Mouse (Mus musculus) hindbrain, postnatal 0 days (tissue): ENCODE data around the gene Pde4dip. TPM values are rescaled to one million over a fixed set of nuclear protein-coding genes. Genes with fewer than 3 reads are reported as not detected.

ENCODE experiments used
- ATAC-seq: fragments of 200-750 bp; cut with Nextera tagmentation; 2 replicates; pipeline ENCODE4 v1.8.0; 2017; ENCODE audit warnings: mild to moderate bottlenecking, moderate TSS enrichment, moderate library complexity
- DNase-seq: peaks from one replicate; pipeline ENCODE4 v3.0.0-alpha.2; 2015; ENCODE audit warnings: low spot score
- H3K27ac ChIP-seq: fragments of 300-500 bp; sonication (generic); 2 replicates; pipeline ENCODE4 v1.5.1; 2014; ENCODE audit warnings: mild to moderate bottlenecking
- H3K27me3 ChIP-seq: fragments of 300-500 bp; sonication (generic); 2 replicates; pipeline ENCODE4 v1.6.1; 2014; ENCODE audit warnings: low read length, mixed read lengths; ENCODE audit not compliant: insufficient read depth
- H3K36me3 ChIP-seq: fragments of 300-500 bp; sonication (generic); 2 replicates; pipeline ENCODE4 v1.6.1; 2014; ENCODE audit warnings: low read length, mixed read lengths; ENCODE audit not compliant: insufficient read depth
- H3K4me1 ChIP-seq: fragments of 300-500 bp; sonication (generic); 2 replicates; pipeline ENCODE4 v1.6.1; 2014; ENCODE audit warnings: antibody characterized with exemption, low read length, mixed read lengths; ENCODE audit not compliant: insufficient read depth
- H3K4me2 ChIP-seq: fragments of 300-500 bp; sonication (generic); 2 replicates; pipeline ENCODE4 v1.6.1; 2014; ENCODE audit warnings: low read depth, mild to moderate bottlenecking, low read length, moderate library complexity, mixed read lengths
- H3K4me3 ChIP-seq: fragments of 300-500 bp; sonication (generic); 2 replicates; pipeline ENCODE4 v1.5.1; 2014; ENCODE audit warnings: low read length
- H3K9ac ChIP-seq: fragments of 300-500 bp; sonication (generic); replicated peaks from 2 replicates; pipeline ENCODE4 v1.6.1; 2014; ENCODE audit warnings: mild to moderate bottlenecking, low read length, moderate library complexity, mixed read lengths
- H3K9me3 ChIP-seq: fragments of 300-500 bp; sonication (generic); 2 replicates; pipeline ENCODE4 v1.6.1; 2016; ENCODE audit warnings: low read length, mixed read lengths
- CTCF ChIP-seq: IDR thresholded peaks from 2 replicates; pipeline ENCODE4 v1.5.1; 2016; ENCODE audit warnings: antibody characterized with exemption, control low read depth, low read depth
- WGBS: fragments of 180-500 bp; shearing (Covaris S2); extraction: QIAGEN DNeasy Blood & Tissue Kit; methylation state at CpG from one replicate; pipeline ENCODE4 v1.1.7; 2014; 5-methylcytosine and 5-hydroxymethylcytosine counted together
- polyA plus RNA-seq: library from polyadenylated mRNA; unstranded; fragments of >200 nt; fragmentation: Nextera tagmentation; extraction: Ambion mirVana; gene quantifications from 2 replicates; pipeline ENCODE4 v1.2.1, GENCODE M21; 2015
- total RNA-seq: library from RNA; depleted of rRNA; stranded (reverse); fragments of >200 nt; gene quantifications from 2 replicates; pipeline ENCODE4 v1.2.3, GENCODE M21; 2014

Pde4dip gene
- total and polyA plus RNA-seq, 2 experiments from 2014 or later: 48.1 to 79.6 TPM

DNA sequence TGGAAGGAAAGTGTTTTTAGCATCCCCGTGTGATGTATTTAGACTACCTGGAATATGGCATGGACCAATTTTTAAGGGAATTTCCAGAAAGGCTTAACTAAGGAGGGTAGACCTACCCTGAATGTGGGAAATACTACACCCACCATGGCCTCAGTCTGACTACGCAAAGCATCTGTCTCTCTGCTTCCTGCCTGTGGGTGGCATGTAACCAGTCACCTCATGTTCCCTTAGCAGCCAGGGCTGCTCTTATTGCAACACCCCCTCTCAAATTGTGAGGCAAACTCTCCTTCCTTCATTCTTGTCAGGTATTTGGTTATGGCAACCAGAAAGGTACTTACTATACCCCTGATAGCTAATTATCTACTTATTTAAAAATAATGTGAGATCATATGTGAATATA lies 57.9 kb downstream of the Pde4dip start:
- Histone ChIP-seq H3K4me3 (no peak overlapping the region), H3K27me3 (no peaks in the 10 kb centered on the region), H3K36me3 (no peaks in the 10 kb centered on the region), H3K4me2 (no peak overlapping the region), H3K4me1 (no peaks in the 10 kb centered on the region), H3K9me3 (no peaks in the 10 kb centered on the region), H3K27ac (no peak overlapping the region), H3K9ac (no peak overlapping the region)
- 59% methylated on average over 2 of the region's 2 CpGs for WGBS
- DNase-seq (peak; percentile 10), ATAC-seq (peak; percentile 59; the same call in 1 of the 2 replicates)
- no peak for TF ChIP-seq CTCF

DNA sequence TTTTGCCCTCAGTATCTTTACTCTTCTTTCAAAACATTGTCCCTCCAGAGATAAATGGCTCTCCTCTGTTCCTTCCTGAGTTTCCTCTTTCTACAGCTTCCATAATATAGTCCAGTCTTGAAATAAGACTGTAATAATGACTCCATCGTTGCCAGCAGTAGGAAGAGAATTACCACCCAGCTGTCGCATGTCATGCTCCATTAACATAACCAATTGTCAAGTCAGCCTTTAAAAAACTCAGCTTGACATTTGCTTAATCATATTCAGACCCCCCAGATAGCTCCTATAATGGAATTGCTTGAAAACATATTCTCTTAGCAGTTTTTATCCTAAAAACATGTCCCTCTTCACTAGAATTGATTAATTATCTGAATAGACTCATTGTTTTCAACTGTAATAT lies 58.4 kb downstream of the Pde4dip start:
- H3K27me3 ChIP-seq: no peaks in the 10 kb centered on the region
- 12% methylated on average over 2 of the region's 2 CpGs for WGBS
- H3K4me1 ChIP-seq: 0 out of 2 replicates have a peak, but pooled peaks cover 1% of the 10 kb centered on the region
- peak; percentile 60 for DNase-seq
- TF ChIP-seq CTCF: no peak
- no peaks in the 10 kb centered on the region for H3K36me3 ChIP-seq
- ATAC-seq: peak; percentile 57
- no peak overlapping the region for H3K9ac ChIP-seq
- H3K4me2 ChIP-seq: no peak overlapping the region
- no peak overlapping the region for H3K4me3 ChIP-seq
- no peak overlapping the region for H3K27ac ChIP-seq
- no peaks in the 10 kb centered on the region for H3K9me3 ChIP-seq

DNA sequence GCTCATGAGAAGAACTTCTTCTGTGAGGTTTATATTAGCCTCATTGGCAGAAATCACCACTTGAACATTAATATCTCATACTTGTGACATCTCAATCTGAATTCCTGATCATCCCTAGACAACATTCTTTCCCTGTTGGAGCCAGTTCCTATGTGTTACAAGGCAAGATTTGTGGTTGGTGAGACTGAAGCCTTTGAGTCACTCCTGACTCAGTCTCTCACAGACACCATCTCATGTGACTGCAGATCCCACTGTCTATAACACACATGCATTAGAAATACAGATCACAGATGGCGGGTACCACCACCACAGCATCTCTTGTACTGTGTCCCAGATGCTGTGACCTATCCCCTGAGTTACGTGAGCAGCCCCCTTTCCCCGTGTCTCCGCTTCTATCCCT lies 60.2 kb downstream of the Pde4dip start:
- Histone ChIP-seq H3K27me3 (no peaks in the 10 kb centered on the region), H3K4me1 (peaks cover 5% of the 10 kb centered on the region; the same call in 1 of the 2 replicates), H3K9ac (no peak overlapping the region), H3K4me3 (no peak overlapping the region), H3K9me3 (no peaks in the 10 kb centered on the region), H3K27ac (no peak overlapping the region), H3K36me3 (no peaks in the 10 kb centered on the region), H3K4me2 (no peak overlapping the region)
- 95% methylated on average over 4 of the region's 4 CpGs for WGBS
- TF ChIP-seq CTCF: no peak
- no peak for ATAC-seq
- DNase-seq: no peak

DNA sequence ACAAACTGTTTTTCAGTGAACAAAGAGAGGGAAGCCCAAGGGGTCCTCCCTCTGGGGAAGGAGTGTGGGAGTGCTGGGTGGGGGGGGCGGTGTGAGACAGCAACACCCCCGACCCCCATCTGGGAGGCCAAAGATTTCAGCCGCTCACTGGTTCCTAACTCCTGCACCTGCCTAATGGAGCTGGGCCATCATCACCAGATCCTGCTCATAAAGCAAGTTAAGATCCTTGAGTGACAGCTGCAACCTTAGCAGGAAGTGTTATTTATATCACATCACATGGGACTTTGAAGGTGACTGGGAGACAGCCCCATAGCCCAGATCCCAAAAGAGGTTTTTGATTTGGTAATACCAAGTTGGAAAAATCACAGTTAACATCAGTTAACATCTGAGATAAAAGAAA lies 63.3 kb downstream of the Pde4dip start:
- WGBS: 16% methylated on average over 3 of the region's 3 CpGs
- no peak overlapping the region for H3K4me2 ChIP-seq
- H3K9ac ChIP-seq: no peak overlapping the region
- DNase-seq: no peak
- H3K9me3 ChIP-seq: no peaks in the 10 kb centered on the region
- H3K4me1 ChIP-seq: peaks cover 5% of the 10 kb centered on the region; the same call in 1 of the 2 replicates
- no peaks in the 10 kb centered on the region for H3K36me3 ChIP-seq
- H3K27ac ChIP-seq: no peak overlapping the region
- TF ChIP-seq CTCF: no peak
- ATAC-seq: no peak
- no peak overlapping the region for H3K4me3 ChIP-seq
- H3K27me3 ChIP-seq: no peaks in the 10 kb centered on the region

DNA sequence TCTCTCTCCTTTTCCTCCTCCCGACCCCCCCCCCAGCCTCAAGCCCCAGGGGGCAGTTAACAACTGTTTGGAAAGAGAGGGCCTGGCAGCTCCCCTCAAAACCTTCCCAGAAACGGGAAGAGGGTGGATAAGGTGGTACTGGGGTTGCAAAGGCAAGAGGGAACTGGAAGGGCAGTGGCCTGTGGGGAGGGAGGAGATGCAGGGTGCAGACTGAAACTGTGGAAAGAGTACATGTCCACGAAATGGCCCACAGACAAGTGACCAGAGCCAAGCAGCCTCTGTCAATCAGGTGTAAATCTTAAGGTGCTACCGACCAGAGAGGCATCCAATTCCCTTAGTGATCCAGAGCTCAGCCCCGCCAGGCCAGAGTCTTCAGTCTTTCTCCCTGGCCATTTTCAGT lies 63.8 kb downstream of the Pde4dip start:
- H3K4me3 ChIP-seq: peak overlapping the region; percentile 31; the same call in 1 of the 2 replicates
- peak overlapping the region; percentile 66 for H3K4me2 ChIP-seq
- ATAC-seq: no peak
- no peak overlapping the region for H3K9ac ChIP-seq
- peaks cover 5% of the 10 kb centered on the region; the same call in 1 of the 2 replicates for H3K4me1 ChIP-seq
- 13% methylated on average over 4 of the region's 5 CpGs for WGBS
- no peaks in the 10 kb centered on the region for H3K36me3 ChIP-seq
- no peak for TF ChIP-seq CTCF
- H3K27ac ChIP-seq: no peak overlapping the region
- no peaks in the 10 kb centered on the region for H3K27me3 ChIP-seq
- DNase-seq: no peak
- no peaks in the 10 kb centered on the region for H3K9me3 ChIP-seq

DNA sequence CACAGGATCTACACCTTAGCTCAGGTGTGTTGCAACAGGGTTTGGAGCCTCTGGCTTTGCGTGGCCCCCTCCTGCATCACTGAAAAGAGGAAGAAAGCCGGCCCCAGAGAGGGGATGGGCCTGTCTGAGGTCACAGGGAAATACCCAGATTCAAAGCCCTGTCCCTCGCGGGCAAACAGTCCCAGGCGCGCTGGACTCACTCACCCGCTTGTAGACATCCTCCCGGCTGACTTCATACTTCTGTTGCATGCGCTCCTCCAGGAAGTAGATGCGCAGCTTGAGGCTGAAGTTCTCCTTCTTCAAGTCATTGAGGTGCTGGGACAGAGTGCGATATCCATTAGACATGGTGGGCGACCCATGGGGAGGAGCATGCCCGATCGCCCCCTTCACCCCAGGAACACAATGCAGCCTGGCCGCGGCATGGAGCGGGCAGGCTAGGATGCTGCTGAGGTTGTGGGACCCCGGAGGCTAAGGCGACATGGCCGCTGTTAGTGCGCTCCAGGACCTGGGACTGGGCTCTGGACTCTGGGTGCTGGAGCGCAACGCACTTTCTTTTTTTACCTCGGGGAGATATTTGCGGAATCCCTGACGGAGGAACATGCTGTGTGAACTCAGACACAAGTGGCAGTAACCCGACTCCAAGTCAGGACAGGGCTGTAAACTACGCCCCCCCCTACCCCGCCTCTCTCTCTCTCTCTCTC lies 64.3 kb downstream of the Pde4dip start:
- Histone ChIP-seq H3K27ac (no peak overlapping the region), H3K9me3 (no peaks in the 10 kb centered on the region), H3K4me3 (peak overlapping the region; percentile 31), H3K4me1 (peaks cover 5% of the 10 kb centered on the region; the same call in 1 of the 2 replicates), H3K9ac (0 out of 2 replicates have a peak overlapping the region, but pooled peaks have one; percentile 24), H3K4me2 (peak overlapping the region; percentile 66), H3K27me3 (no peaks in the 10 kb centered on the region), H3K36me3 (no peaks in the 10 kb centered on the region)
- TF ChIP-seq CTCF: no peak
- no peak for DNase-seq
- ATAC-seq: no peak; the same call in 1 of the 2 replicates
- WGBS: 8% methylated on average over 27 of the region's 29 CpGs

DNA sequence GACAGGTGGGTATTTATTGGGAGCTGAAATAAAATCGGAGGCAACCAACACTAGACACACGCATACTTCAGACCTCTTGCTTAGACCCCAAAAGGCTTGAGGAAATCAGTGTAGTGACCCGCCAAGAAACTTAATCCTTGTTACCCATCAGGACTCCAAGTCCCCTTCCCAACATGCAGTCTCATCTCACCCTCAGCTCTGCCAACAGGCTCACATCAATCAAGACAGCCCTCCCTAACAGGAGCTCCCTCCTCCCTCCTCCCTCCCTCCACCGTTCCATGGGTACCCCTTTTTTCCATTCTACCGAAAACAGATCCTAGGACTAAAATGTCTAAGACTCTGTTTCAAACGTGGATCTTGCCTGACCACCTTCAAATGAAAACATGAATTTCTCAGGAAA lies 65.1 kb downstream of the Pde4dip start:
- ATAC-seq (no peak), DNase-seq (no peak)
- no peaks in the 10 kb centered on the region for H3K9me3 ChIP-seq
- no peaks in the 10 kb centered on the region for H3K27me3 ChIP-seq
- H3K4me2 ChIP-seq: peak overlapping the region; percentile 66
- H3K4me3 ChIP-seq: no peak overlapping the region
- H3K9ac ChIP-seq: no peak overlapping the region
- peaks cover 5% of the 10 kb centered on the region; the same call in 1 of the 2 replicates for H3K4me1 ChIP-seq
- no peak overlapping the region for H3K27ac ChIP-seq
- 35% methylated on average over 6 of the region's 6 CpGs for WGBS
- no peak for TF ChIP-seq CTCF
- H3K36me3 ChIP-seq: no peaks in the 10 kb centered on the region
